Mouse (Mus musculus): ENCODE measurements around the gene Wwox.

- TF ChIP-seq HCFC1 (IDR thresholded peaks at IDR 0.05; ENCODE audit: borderline replicate concordance, insufficient read depth, low read length) (no peak), CHD2 (IDR thresholded peaks at IDR 0.05; ENCODE audit: low read depth, low read length) (no peak)
Measured at GRCm38 (mm10) chr8:114923629-114924028, 484.2 kb downstream of the Wwox start.

Measured in ES-E14 (cell line).